Mouse (Mus musculus) urinary bladder, adult 2 months (tissue): ENCODE data around the gene Ap2a2. TPM values are rescaled to one million over a fixed set of nuclear protein-coding genes. Genes with fewer than 3 reads are reported as not detected.
"Not testable (repeated sequence)": the region's sequence is repeated elsewhere in the genome, so short reads cannot be mapped to it uniquely, and the experiment has no call there.

ENCODE experiments used
- DNase-seq: peaks from one replicate; pipeline ENCODE4 v3.0.0; 2022; ENCODE audit warnings: low spot score
- polyA plus RNA-seq: library from polyadenylated mRNA; depleted of rRNA; stranded (reverse); fragments of >200 nt; gene quantifications from 2 replicates; pipeline ENCODE4 v1.2.3, GENCODE M21; 2012; rRNA removed

Ap2a2 gene
- polyA plus RNA-seq, 1 experiment: 19.8 TPM

- no peak for DNase-seq
Observed at GRCm38 (mm10) chr7:141660346-141660745, 98.4 kb downstream of the Ap2a2 start.

GRCm38 (mm10) chr7:141661481-141661880 is 99.5 kb downstream of the Ap2a2 start:
- DNase-seq: no peak

- DNase-seq: no peak
Observed at GRCm38 (mm10) chr7:141662223-141662622, 100.2 kb downstream of the Ap2a2 start.

- DNase-seq: no peak
Observed at GRCm38 (mm10) chr7:141666190-141666589, 104.2 kb downstream of the Ap2a2 start.

GRCm38 (mm10) chr7:141669097-141669496 is 107.1 kb downstream of the Ap2a2 start:
- not testable (repeated sequence) for DNase-seq

DNA sequence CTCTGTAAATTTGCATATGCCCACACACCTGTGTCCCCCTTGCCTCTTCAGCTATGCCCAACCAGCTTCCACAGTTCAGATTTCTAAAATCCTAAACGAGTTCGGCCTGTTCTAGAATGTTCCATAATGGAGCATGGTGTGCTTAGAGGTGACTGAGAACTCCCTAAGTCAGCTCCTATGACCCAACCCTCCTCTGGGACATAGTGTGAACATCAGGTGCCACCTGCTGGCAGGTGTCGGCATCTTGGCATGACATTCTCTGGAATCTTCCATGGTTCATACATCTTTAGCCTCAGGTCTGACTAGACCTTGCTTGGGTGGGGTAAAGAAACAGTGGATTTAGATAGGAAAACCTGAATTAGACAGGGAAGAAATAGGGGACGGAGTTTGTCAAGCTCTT is 109.0 kb downstream of the Ap2a2 start:
- DNase-seq: no peak

DNA sequence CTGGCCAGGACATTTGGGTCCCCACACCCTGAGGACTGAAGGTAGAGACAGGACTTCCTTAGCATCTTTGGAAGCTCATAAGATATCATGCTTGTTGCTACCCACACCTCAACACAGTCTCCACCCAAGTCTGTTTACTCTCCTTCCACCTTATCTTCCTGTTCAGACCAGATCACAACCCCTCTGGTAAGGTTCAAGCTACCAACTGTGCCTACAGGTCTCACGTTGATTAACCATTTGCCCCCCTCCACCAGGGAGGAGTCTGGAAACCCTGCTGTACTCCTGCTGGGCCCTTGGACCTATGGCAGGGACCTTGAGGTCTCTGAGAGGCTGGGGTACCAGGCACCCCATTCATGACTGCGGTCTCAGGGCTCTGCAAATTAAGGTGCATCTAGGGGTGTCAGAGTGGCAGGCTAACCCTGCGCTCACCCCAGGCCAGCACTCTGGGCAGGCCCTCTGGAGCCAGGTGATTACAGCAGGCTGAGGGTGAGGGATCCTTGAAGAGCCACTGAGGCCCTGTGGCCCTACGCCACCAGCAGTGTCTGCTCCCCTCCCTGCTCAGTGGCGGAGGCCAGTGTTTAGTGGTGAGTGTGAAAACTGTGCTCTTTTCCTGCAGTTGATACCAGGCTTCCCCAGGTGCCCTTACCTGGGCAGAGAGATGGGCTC is 109.8 kb downstream of the Ap2a2 start:
- no peak for DNase-seq

DNA sequence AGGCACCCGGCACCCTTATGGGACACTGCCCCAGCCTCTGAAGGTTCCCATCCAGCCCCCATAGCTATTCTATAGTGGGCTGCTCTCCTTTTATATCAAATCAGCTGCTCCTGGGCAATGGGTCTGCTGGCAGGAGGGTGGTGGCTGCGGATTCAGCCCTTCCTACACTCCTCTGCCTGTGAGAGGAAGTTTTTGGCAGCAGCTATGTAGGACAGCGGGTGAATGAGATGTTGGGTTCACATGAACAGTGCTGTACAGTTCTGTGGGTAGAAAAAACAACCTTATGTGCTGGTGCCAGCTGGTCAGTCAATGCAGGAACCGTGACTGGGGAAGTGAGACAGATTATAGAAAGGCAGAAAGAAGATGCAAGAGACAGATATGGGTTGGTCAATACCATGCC is 116.9 kb downstream of the Ap2a2 start:
- DNase-seq: no peak

Other genes with a start within 250 kb of the Ap2a2 start
- 14.6 and 22.8 TPM in 2 replicates for gene Deaf1, start 234.5 kb upstream of the Ap2a2 start, polyA plus RNA-seq
- 34.1 and 42.5 TPM in 2 replicates for gene Tmem80, start 234.4 kb upstream of the Ap2a2 start, polyA plus RNA-seq
- 79.7 and 109 TPM in 2 replicates for gene Eps8l2, start 223.3 kb upstream of the Ap2a2 start, polyA plus RNA-seq
- gene Taldo1, start 170.0 kb upstream of the Ap2a2 start, polyA plus RNA-seq: 269 and 320 TPM in 2 replicates
- gene Gatd1, start 148.0 kb upstream of the Ap2a2 start, polyA plus RNA-seq: 48.3 and 59.2 TPM in 2 replicates
- 1.3 and 3.4 TPM in 2 replicates for gene Cend1, start 132.7 kb upstream of the Ap2a2 start, polyA plus RNA-seq
- gene Slc25a22, start 124.3 kb upstream of the Ap2a2 start, polyA plus RNA-seq: 42.0 and 55.2 TPM in 2 replicates
- 4.7 and 4.8 TPM in 2 replicates for gene Pidd1, start 118.1 kb upstream of the Ap2a2 start, polyA plus RNA-seq
- 1,171 and 1,507 TPM in 2 replicates for gene Rplp2, start 114.8 kb upstream of the Ap2a2 start, polyA plus RNA-seq
- gene Pnpla2, start 107.0 kb upstream of the Ap2a2 start, polyA plus RNA-seq: 108 and 133 TPM in 2 replicates
- 24.0 and 25.8 TPM in 2 replicates for gene Cracr2b, start 101.1 kb upstream of the Ap2a2 start, polyA plus RNA-seq
- gene Cd151, start 94.8 kb upstream of the Ap2a2 start, polyA plus RNA-seq: 280 and 288 TPM in 2 replicates
- 41.8 and 48.1 TPM in 2 replicates for gene Polr2l, start 87.0 kb upstream of the Ap2a2 start, polyA plus RNA-seq
- gene Tspan4, start 86.9 kb upstream of the Ap2a2 start, polyA plus RNA-seq: 161 and 196 TPM in 2 replicates
- 28.5 and 32.0 TPM in 2 replicates for gene Chid1, start 22.3 kb upstream of the Ap2a2 start, polyA plus RNA-seq
- 0.01 and 0.03 TPM in 2 replicates for gene Muc6, start 93.1 kb downstream of the Ap2a2 start, polyA plus RNA-seq
- gene Muc2, start 128.2 kb downstream of the Ap2a2 start, polyA plus RNA-seq: 2.5 and 4.4 TPM in 2 replicates
- not detected in 2 replicates for gene Muc5ac, start 226.8 kb downstream of the Ap2a2 start, polyA plus RNA-seq